Mouse (Mus musculus) telencephalon, adult 2 months (tissue): ENCODE results near the gene Notch3.
A peak's percentile ranks its signal among the peaks of the same experiment; 100 is the strongest.
"Not testable (repeated sequence)": the region's sequence is repeated elsewhere in the genome, so short reads cannot be mapped to it uniquely, and the experiment has no call there.

Experiments
- DNase-seq: peaks from one replicate; pipeline ENCODE4 v3.0.0-alpha.2; 2011; ENCODE audit warnings: low read depth, low spot score

Gene Notch3

DNA sequence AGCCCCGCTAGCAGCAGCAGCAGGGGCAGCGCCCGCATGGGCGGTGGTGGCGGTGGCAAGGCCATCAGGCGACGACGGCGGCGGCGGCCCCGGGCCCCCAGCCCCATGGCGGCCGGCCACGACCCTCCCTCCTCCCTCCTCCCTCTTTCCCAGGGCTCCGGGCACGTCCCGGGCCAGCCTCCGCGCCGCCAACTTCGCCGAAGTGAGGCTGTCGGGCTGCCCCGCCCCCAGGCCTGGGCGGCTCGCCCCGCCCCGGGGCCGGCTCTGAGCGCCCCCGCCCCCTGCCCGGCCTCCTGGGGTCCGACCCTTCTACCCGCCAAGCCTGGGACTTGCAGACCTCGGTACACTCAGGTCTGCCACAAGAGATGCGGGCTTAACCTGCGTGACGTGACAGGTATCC lies at the start of gene Notch3:
Notch3 (minus strand) TSS at position 166 of the 400 bp plus-strand sequence.
- DNase-seq, result no peak

DNA sequence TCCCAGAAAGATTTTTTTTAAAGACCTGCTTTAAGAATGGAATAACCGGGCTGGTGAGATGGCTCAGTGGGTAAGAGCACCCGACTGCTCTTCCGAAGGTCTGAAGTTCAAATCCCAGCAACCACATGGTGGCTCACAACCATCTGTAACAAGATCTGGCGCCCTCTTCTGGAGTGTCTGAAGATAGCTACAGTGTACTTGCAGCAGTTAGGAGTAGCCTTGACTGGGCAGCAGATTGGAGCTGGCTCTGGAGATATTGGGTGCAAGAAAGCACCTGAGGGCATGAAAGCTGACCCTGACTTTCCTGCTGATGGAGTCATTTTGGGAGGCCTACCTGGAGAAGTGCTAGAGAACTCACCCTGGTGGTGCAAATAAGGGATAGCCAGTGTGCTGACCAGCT lies 48.9 kb upstream of the Notch3 start:
- not testable (repeated sequence) for DNase-seq

DNA sequence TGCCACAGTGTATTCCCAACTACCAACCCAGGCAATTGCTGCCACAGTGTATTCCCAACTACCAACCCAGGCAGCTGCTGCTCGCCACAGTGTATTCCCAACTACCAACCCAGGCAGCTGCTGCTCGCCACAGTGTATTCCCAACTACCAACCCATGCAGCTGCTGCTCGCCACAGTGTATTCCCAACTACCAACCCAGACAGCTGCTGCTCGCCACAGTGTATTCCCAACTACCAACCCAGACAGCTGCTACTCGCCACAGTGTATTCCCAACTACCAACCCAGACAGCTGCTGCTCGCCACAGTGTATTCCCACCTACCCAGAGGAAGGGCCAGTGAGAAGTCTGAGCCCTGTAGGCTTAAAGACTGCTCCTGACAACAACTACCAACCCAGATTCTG lies 44.9 kb upstream of the Notch3 start:
- DNase-seq, result not testable (repeated sequence)

DNA sequence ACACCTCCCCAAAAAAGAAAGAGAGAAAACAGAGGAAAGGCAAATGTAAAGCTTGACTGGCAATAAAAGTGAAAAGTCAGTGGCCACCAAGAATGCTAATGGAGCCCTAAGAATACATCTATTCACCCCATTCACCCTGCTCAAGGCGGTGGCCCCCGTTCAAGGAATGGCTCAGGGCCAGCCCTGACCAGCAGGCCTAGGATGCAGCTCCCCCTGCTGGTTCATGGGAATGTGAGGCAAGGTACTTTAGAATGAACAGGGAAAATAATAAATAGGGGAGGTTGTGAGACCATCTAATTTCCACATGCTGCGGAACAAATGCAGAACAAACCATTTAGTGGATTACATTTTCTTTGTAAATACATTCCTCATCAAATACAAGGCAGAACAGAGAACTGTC lies 43.1 kb upstream of the Notch3 start:
- no peak for DNase-seq

DNA sequence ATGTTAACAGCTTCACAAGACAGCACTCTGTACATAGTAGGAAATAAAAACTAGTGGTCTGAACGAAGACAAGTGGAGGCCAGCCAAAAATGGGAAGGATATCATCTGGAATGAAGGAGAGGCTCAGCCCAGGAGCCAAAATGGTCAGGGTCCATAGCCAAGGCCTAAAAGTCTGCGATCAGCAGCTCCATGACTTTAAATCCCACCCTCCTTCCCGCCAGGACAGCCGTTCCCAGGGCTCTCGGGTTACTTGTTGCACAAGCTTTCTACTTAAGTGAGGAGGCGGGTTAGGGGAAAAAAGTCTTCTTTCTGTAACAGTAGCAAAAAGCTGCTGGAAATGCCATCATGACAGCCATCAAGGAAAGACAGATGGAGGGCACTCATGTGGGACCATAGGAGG lies 42.5 kb upstream of the Notch3 start:
- DNase-seq, result no peak

DNA sequence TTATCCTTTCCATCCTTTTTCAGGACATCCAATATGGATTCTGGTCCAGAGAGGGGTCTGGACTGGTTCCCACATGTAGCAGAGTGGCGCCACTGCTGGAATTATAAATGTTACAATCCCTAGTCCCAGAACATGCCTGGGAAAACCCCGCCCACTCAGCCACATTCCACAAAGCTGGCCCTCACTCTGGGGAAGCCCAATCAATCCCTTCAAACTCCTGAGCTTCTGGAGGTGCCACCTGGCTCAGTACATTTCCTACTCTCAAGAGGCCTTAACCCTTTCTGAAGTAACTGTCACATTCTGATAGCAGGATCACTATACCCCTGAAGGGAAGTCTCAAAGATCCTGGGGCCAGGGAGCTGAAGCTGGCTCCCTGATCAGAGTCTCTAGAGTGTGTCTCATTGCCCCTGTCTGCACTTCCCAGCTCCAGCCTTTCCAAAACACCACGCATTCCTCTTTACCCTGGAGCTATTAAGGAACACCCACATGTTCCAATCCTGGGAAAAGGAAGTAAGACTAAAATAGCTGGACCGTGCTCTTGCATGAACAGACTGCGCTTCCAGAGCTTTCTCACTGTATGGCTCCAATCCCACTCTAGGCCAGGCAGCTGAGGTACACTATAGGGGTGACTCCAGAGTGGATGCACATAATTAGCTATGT lies 41.1 kb upstream of the Notch3 start:
- DNase-seq, result peak; percentile 47

DNA sequence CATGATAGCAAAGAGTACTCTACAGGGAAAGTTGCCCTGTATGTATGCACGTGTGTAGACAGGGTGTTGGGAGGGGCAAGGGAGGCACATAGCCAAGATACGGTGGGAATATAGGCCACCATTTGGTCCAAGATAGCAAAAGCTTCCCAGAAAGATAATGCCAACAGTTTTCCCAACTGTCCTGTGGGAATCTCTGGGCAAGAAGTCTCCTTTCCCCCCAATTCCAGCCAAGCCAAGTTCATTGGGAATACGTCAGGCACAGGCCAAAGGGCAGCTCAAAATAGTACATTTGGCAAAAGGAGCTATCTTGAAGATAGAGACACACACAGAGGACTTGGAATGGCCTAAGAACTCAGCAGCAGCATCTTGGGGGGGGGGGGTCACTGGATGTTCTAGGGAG lies 38.7 kb upstream of the Notch3 start:
- DNase-seq, result no peak

DNA sequence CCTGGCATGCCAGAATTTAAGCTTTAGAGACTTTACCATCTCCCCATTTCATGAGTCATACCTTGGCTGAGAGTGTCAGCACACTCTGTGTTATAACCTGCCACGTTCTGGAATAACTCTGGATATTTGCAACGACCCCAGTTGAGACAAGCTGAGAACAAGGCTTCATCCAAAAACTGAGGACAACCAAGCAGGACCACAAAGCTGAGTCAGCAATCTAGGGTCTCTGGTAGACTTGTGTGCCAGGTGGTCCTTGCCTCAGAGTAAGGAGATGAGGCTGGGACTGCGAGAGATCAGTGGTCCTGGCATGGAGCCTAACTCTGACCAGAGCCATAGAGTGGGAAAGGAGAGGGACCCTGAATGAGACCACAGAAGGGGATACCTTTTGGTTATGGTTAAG lies 36.3 kb upstream of the Notch3 start:
- no peak for DNase-seq

DNA sequence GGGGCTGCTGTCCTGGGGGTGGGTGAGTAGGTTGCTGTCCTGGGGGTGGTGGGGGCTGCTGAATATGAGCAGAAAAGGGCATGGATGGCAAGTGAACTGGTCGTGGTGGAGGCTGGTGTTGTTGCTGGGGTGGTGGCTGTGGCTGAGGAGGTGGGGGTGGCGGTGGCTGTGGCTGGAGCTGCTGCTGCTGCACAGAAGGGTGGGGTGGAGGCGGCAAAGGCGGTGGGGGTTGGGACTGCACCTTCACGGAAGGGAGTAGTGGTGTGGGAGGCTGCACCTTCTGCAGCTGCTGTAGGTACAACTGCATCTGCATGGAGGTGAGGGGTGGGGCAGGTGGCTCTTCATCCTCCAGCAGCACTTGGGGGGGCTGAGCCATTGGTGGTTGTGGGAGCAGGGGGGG lies 34.4 kb upstream of the Notch3 start:
- DNase-seq, result no peak

DNA sequence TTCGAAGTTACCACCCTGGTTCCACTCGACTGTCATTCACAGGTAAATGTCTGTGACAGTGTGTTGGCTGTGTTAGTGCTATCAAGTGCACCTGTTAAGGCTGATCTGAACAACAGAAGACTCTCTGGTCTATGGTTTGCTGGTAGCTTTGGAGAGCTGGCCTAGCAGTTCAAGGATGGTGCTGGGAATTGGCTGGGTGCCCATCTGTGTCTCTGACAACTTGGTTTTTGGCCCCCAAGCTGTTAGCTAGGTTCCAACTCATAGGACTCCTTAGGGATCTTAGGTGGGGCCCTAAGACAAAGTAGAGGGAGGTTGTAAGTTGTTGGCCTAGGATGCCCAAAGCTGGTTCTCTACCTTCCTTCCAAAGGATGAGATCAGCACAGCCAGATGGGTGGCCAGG lies 33.1 kb upstream of the Notch3 start:
- DNase-seq, result no peak

DNA sequence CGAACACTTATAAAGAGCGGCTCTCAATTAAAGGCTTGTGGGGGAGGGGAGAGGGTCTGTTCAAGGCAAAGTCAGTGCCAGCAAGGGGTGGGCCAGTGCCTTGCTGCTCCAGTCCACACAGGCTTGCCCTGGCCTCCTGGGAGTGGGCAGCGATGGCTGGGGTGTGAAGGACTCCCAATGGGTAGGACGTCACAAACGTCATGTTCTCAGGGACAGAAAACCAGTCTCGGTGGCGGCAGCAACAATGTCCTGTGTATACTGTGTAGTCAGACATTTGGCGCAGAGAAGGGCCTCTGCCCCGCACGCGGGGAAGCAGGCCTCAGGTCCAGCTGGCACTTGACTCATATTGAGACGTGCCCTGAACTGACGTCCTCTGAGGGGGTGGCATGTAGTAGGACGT lies 30.5 kb upstream of the Notch3 start:
- no peak for DNase-seq

DNA sequence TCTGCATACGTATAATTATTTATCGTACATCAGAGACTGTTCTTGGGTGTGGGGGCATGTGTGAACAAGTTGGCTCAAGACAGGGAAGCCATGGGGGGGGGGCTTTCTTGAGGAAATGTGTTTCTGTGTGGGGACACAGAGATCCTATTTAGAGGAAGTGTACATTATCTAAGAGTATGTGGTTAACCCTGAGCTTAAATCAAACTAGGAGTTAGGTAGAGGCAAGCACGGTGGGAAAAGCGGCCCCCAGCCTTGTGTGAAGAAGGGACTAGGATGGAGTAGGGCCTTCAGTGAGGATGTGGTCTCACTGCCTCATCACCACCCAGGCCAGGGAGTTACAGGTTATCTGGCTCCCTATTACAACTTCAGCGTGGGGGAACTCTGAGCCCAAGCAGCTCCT lies 29.1 kb upstream of the Notch3 start:
- no peak for DNase-seq

DNA sequence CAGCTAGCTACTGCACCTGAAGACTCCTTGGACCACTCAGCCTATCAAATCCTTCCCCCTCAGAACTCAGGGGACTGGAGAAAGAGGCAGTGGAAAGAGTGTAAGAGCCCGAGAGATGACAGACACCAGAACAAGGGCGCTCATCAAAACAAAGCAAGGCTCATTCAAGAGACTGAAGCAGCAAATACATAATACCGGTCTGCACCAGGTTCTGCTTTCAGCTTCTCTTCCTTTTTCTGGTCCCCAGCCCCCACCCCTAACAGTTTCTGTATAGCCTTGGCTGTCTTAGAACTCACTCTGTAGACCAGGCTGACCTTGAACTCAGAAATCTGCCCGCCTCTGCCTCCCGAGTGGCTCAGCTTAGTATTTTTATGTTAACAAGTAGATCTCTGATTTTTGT lies 26.4 kb upstream of the Notch3 start:
- DNase-seq, result no peak

DNA sequence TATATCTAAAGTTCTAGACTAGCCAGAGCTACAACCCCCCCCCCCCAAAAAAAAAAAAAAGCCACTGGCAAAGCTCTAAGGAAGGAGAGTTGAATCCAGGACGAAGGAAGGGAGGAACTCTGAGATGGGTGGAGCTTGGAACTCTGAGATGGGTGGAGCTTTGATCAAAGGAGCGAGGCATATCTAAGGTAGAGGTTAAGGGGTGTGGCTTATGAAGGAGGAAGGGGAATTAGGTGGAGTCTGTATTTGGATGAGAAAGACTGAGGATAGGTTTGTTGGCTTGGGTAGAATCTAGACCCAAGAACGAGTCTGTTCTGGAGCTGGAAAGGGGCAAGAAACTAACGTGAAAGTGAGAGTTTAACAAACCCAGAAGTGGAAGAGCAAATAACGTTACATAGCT lies 23.2 kb upstream of the Notch3 start:
- DNase-seq, result no peak

DNA sequence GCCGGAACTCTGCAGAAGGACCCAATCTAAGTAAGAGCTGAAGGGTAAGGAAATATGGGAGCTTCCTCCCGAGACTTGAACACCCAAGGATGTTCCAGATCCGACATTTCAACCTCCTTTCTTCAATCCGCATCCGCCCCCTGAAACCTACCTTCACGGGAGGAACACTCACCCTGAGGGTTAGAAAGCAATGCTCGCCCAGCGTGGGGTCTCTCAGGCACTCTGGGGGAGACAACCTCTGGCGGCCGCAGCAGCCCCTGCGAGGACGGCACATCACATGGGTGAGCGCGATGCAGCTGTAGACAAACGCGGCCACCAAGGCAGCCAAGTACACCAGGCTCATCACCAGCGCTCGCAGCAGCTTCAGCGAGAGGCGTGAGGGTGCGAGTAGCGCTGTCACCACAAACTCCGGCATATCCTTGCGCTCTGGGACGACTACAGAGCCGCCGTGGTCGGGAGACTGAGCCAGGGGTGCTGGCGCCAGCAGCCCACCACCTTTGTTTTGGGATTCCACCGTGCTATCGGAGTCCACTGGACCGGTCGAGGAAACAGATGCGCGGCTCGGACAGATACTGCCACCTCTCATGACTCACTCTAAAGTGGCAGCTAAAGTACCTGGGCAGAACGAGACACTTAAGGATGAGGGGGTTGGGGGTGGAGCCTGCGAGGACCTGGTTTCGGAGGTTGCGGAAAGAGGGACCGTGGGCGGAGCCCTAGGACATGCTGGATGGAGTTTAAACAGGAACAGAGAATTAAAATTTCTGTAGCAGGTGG lies 22.4 kb upstream of the Notch3 start, which contains the start of gene Ephx3:
Ephx3 (minus strand) TSS at position 687 of the 774 bp plus-strand sequence.
- DNase-seq, result no peak

DNA sequence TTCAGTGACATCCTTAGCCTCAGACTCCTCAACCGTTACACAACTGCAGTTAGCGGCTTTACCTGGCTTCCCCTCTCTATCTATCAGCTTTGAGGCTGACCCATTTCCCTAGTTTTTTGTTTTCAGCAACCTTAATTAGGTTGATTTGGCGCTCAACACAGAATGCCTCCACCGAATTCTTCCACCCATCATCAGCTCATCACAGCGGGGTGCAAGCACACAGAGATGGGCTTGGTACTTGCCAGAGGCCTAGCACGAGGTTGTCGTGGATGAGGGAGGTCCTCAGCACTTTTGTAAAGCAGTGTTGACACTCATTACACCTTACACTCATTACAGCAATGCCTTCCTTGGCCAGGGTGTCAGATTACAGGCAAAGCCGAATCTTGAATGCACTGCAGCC lies 16.4 kb upstream of the Notch3 start:
- no peak for DNase-seq

DNA sequence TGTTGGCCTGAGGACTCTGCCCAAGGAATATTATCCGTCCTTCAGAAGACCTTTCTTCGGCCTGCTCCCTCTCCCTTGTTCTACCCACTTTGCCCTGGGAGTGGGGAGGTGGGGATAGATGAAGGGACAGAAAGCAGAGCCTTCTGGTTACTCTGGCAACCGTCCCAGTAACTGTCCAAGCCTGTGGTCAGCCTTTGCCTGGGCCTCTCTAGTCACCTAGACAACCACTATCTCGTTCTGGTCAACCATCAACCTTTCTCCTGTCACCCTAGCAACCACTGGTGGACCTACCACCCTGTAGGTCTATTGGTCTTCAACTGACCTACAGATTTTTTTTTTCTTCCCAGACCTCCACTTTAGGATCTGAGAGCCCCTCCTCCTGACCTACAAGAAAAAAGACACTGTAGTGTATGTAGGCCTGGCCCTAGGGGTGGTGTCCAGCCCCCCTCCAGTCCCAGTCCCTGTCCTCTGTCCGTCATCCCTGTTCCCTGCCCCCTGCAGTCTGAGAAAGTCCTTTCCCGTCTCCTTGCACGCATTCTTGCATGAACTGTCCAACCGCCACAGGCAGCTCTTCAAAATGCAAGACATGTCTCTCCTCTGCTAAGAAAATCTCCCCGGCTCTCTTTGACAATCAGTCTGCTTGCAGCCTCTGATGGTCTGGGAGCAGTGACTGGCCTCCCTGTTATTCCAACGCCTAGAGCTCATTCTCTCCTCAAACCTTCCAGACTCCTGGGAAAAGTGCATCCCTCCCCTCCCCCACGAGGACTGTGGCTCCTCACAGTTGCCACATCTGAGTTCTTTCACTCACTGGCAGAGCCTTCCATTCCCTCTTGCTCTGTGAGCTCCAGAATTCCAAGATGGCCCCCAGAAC lies 13.2 kb upstream of the Notch3 start:
- no peak for DNase-seq

DNA sequence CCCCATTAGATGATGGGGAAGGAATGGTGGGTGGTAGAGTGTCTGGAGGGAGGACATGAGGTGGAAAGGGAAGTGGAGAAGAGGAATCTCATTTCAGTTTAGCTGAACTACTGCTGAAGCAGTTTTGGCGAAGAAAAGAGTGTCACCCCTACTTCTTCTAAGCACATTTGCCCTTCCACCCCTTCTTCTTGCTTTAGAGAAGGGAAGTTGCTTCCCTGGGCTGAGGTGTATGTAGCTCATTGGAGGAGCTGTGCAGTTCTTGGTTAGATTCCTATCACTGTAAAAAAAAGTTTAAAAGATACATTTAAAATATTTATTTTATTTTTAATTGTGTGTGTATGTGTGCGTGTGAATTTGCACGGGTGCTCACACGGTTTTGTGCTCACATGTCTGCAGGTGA lies 10.3 kb upstream of the Notch3 start:
- DNase-seq, result no peak

DNA sequence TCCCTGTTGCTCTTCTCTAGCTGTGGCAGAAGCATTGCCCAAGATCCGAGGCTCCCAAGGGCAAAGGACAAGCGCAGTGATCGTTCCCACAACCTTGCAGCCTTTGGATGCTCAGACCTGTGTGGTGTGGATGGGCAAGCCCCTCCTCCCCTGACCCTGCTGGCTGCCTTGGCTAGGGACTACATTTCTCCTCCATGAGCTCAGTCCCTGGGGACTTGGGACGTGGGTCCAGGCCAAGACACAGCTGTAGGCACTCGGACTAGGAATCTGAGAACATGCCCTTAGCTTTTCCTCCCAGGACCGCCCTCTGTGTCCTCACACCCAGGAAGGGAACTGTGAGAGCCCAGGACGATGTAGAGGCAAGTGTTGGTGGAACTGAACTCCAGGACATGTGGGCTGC lies 6.5 kb upstream of the Notch3 start:
- no peak for DNase-seq

DNA sequence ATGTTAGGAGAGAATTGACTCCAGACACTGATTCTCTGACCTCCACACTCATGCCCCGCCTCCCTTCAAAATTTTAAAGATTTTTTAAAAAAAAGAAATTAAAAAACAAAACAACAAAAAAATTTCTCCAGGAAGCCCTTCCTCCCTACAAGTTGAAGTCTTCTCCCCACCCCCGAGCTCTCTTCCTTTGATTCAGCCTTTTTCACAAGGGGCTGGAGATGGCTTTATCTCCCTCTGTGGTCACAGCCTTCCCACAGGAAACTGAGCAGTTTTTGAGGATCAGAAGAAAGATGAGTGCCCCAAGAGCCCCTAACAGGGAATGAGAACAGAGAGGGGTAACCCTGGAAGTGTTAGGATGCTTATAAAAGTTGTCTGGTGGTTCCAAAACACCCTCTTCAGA lies 5.8 kb upstream of the Notch3 start:
- DNase-seq, result no peak

DNA sequence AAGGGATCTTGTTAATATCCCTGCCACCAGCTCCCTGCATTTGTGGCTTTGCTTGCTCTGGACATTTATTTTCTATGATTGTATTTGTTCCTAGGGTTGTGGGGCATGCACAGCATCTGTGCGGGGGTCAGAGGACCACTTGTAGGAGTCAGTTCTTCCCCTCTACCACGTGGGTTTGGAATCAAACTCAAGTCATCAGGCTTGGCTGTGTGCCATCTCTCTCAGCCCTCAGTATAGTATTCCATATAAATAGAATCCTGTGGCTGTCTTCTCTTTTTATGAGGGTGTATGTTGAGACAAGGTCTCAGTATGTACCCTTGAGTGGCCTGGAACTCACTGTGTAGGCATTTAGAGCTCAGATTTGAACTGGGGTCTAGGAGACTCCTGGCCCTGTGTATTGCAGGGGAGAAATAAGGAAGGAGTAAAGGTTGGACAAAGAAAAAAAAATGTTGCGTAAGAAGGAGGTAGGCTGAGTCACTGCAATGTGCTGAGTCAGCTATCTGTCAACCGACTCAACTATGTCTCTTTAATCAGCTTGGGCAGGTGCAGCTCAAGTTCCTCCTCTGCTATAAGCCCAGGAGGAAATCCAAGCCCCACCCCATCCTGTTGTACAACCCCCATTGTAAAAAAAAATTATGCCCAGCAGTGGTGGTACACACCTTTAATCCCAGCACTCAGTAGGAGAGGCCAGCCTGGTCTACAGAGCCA lies 3.0 kb upstream of the Notch3 start:
- DNase-seq, result no peak
